Comparison of ENCODE assay signal across 8 mouse cellular contexts in the genomic region with DNA sequence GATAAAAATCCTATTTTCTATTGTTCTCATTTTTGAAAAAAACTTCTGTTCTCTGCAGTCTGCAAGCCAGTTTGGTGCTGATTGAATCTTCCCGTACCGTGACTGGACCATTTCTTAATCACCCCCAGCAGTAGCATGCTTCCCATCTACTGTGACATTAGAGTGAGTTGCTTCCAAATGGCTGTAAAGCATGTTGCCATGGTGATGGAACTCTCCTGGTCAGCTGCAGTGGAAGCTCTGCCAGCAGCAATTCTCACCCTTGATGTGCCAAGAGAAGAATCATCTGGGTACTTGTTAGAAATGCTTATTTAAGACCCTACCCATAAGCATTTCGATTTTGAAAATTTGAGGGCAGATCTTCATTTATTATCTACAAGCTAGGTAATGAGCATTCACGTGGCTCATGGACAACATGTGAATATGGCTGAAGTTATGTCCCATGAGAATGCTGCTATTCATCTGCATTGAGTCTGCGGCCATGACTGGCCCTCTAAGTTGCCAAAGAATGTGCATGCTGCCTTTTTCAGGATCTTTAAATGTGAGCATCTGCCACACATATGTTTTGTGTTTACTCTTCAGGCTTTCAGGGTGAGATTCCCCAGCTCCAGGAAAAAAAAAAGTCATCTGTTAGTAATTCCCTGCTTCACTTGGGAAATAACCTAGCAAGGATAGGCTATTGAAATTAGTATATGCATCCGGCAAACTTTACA.
DNase-seq lines count a peak whose midpoint lies in the region; ATAC-seq and TF ChIP-seq lines count a peak whose summit lies in the region.

No protein-coding gene starts in this region.

- H3K27ac ChIP-seq in layer of hippocampus, adult 2 months, result no peak overlapping the region
- H3K27ac ChIP-seq in embryonic facial prominence, embryonic 12.5 days, result no peak overlapping the region
- H3K27ac ChIP-seq in kidney, embryonic 16.5 days (ENCODE audit: low read length), result no peak overlapping the region

- no peaks in the 10 kb centered on the region for H3K27me3 ChIP-seq in embryonic facial prominence, embryonic 12.5 days
- no peaks in the 10 kb centered on the region for H3K27me3 ChIP-seq in kidney, embryonic 16.5 days (ENCODE audit: insufficient read depth, low read length)

- H3K9me3 ChIP-seq in embryonic facial prominence, embryonic 12.5 days, result no peaks in the 10 kb centered on the region
- H3K9me3 ChIP-seq in kidney, embryonic 16.5 days (ENCODE audit: low read length), result no peaks in the 10 kb centered on the region

- peak; percentile 35; the same call in 1 of the 2 replicates for ATAC-seq in embryonic facial prominence, embryonic 12.5 days (ENCODE audit: insufficient number of reproducible peaks, insufficient read depth, low FRiP score, low TSS enrichment)
- no peak for ATAC-seq in kidney, embryonic 16.5 days (ENCODE audit: low FRiP score, low TSS enrichment)

- H3K4me2 ChIP-seq in embryonic facial prominence, embryonic 12.5 days (replicated peaks), result no peak overlapping the region
- no peak overlapping the region for H3K4me2 ChIP-seq in kidney, embryonic 16.5 days (replicated peaks; ENCODE audit: low read depth, low read length)

- intact Hi-C loops in left cerebral cortex, postnatal 4 days (cut with DNase I), result no loop called here

- peak; percentile 8 to 24 for DNase-seq in layer of hippocampus, postnatal 10 days (ENCODE audit: low spot score in 2 of 2)
- no peak for DNase-seq in layer of hippocampus, adult 2 months (ENCODE audit: low spot score in 2 of 2)
- peak; percentile 54 for DNase-seq in left cerebral cortex, postnatal 4 days
- peak; percentile 51 to 66 for DNase-seq in right cerebral cortex, postnatal 10 days (ENCODE audit: low spot score in 2 of 2)
- DNase-seq in gastrocnemius, adult 8-10 months (ENCODE audit: low spot score in 2 of 2), result no peak
- no peak for DNase-seq in thymus, adult 18-20 months

- no peak for TF ChIP-seq CTCF in layer of hippocampus, adult 2 months (conservative IDR thresholded peaks at IDR 0.05)

- WGBS in embryonic facial prominence, embryonic 12.5 days, result 49% methylated on average over 6 of the region's 6 CpGs
- WGBS in kidney, embryonic 16.5 days, result 73% methylated on average over 6 of the region's 6 CpGs

- H3K36me3 ChIP-seq in embryonic facial prominence, embryonic 12.5 days, result no peaks in the 10 kb centered on the region
- no peaks in the 10 kb centered on the region for H3K36me3 ChIP-seq in kidney, embryonic 16.5 days (ENCODE audit: insufficient read depth, low read length)

- H3K4me1 ChIP-seq in embryonic facial prominence, embryonic 12.5 days, result no peaks in the 10 kb centered on the region
- H3K4me1 ChIP-seq in kidney, embryonic 16.5 days (ENCODE audit: insufficient read depth, low read length), result no peaks in the 10 kb centered on the region

- H3K9ac ChIP-seq in embryonic facial prominence, embryonic 12.5 days, result no peak overlapping the region
- no peak overlapping the region for H3K9ac ChIP-seq in kidney, embryonic 16.5 days (replicated peaks; ENCODE audit: low read length)

- H3K4me3 ChIP-seq in layer of hippocampus, adult 2 months, result no peak overlapping the region
- no peak overlapping the region for H3K4me3 ChIP-seq in embryonic facial prominence, embryonic 12.5 days
- no peak overlapping the region for H3K4me3 ChIP-seq in kidney, embryonic 16.5 days (ENCODE audit: low read length)

Comparison
In these comparisons a context has a peak if more than half of its experiments do, and no peak if none do; other contexts are left out.
1. DNase-seq: peak in layer of hippocampus, postnatal 10 days (2 of 2), left cerebral cortex, postnatal 4 days (single experiment) and right cerebral cortex, postnatal 10 days (2 of 2); none in layer of hippocampus, adult 2 months (0 of 2), gastrocnemius, adult 8-10 months (0 of 2) and thymus, adult 18-20 months (0 of 2).